Mouse (Mus musculus) 416B (cell line): ENCODE measurements at regions not wholly inside any gene's neighbourhood (a gene's known extent, or its start where the extent isn't known, plus 50 kb on each side); places are given as distances from the start of the nearest gene placed in this dataset.

ENCODE experiments used
- DNase-seq: peaks from one replicate; pipeline ENCODE4 v3.0.0; 2011; ENCODE audit warnings: low read depth

- DNase-seq, result no peak
Measured at GRCm38 (mm10) chr1:110194481-110194880, 212.2 kb downstream of the Cdh7 start.

DNA sequence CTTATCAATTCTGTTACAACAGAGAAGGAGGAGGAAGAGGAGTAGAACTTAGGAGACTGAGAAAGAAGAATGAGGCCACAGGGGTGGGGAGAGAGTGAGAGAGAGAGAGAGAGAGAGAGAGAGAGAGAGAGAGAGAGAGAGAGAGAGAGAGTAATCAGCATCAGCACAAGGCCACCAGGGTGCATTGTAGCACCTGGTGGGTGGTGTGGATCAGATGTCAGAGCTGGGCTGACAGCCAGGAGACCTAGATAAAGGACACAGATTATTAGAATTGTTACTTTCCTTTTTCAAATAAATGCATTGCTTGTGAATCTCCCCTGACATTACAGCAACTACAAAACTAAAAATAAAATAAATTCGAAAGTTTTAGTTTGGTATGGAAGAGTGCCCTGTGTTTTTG lies 233.7 kb downstream of the Cdh7 start:
- DNase-seq, result peak; percentile 4

- no peak for DNase-seq
Measured at GRCm38 (mm10) chr1:110246218-110246617, 264.0 kb downstream of the Cdh7 start.
